Mouse (Mus musculus) spleen, embryonic (tissue): ENCODE results near the gene Tmeff2.

Experiments used
- CTCF ChIA-PET: fragments of 350-600 bp; sonication (Branson Sonifier 250); formaldehyde crosslinking; loops from one replicate; lab custom pipeline; 2022; lab: Charles Lee

The Tmeff2 gene

GRCm38 (mm10) chr1:50979358-50980081 is 79.1 kb downstream of the Tmeff2 start:
- CTCF ChIA-PET, result no interaction called here

GRCm38 (mm10) chr1:50980591-50980990 is 80.1 kb downstream of the Tmeff2 start:
- CTCF ChIA-PET, result no interaction called here

GRCm38 (mm10) chr1:50981151-50981828 is 80.8 kb downstream of the Tmeff2 start:
- CTCF ChIA-PET, result no interaction called here

- CTCF ChIA-PET, result interaction anchor here (0.7 kb wide), 1 partner anchor 1153 kb away, joined by 3 read pairs; no protein-coding TSS in a partner anchor
Measured at GRCm38 (mm10) chr1:50990661-50991060, 90.2 kb downstream of the Tmeff2 start.

- CTCF ChIA-PET, result no interaction called here
Measured at GRCm38 (mm10) chr1:50994505-50994904, 94.1 kb downstream of the Tmeff2 start.

- CTCF ChIA-PET, result no interaction called here
Measured at GRCm38 (mm10) chr1:50999793-51000192, 99.3 kb downstream of the Tmeff2 start.

GRCm38 (mm10) chr1:51008344-51008743 is 107.9 kb downstream of the Tmeff2 start:
- CTCF ChIA-PET, result no interaction called here

GRCm38 (mm10) chr1:51040249-51040648 is 139.8 kb downstream of the Tmeff2 start:
- CTCF ChIA-PET, result no interaction called here

- CTCF ChIA-PET, result no interaction called here
Measured at GRCm38 (mm10) chr1:51044810-51045209, 144.4 kb downstream of the Tmeff2 start.

- CTCF ChIA-PET, result no interaction called here
Measured at GRCm38 (mm10) chr1:51064549-51064948, 164.1 kb downstream of the Tmeff2 start.

- CTCF ChIA-PET, result no interaction called here
Measured at GRCm38 (mm10) chr1:51065652-51066051, 165.2 kb downstream of the Tmeff2 start.

GRCm38 (mm10) chr1:51068814-51069213 is 168.4 kb downstream of the Tmeff2 start:
- CTCF ChIA-PET, result no interaction called here

- CTCF ChIA-PET, result no interaction called here
Measured at GRCm38 (mm10) chr1:51069288-51069687, 168.8 kb downstream of the Tmeff2 start.

- CTCF ChIA-PET, result no interaction called here
Measured at GRCm38 (mm10) chr1:51074076-51074475, 173.6 kb downstream of the Tmeff2 start.

GRCm38 (mm10) chr1:51075785-51076771 is 175.6 kb downstream of the Tmeff2 start:
- CTCF ChIA-PET, result no interaction called here

- CTCF ChIA-PET, result no interaction called here
Measured at GRCm38 (mm10) chr1:51088921-51089320, 188.5 kb downstream of the Tmeff2 start.

- CTCF ChIA-PET, result no interaction called here
Measured at GRCm38 (mm10) chr1:51089803-51090202, 189.4 kb downstream of the Tmeff2 start.

- CTCF ChIA-PET, result no interaction called here
Measured at GRCm38 (mm10) chr1:51090212-51090761, 189.8 kb downstream of the Tmeff2 start.

- CTCF ChIA-PET, result no interaction called here
Measured at GRCm38 (mm10) chr1:51094713-51095112, 194.3 kb downstream of the Tmeff2 start.

GRCm38 (mm10) chr1:51096848-51097598 is 196.6 kb downstream of the Tmeff2 start:
- CTCF ChIA-PET, result no interaction called here

GRCm38 (mm10) chr1:51101034-51101590 is 200.7 kb downstream of the Tmeff2 start:
- CTCF ChIA-PET, result no interaction called here
